Mouse (Mus musculus) heart, embryonic 10.5 days (tissue): ENCODE data around the gene Cpn2. TPM values are rescaled to one million over a fixed set of nuclear protein-coding genes. Genes with fewer than 3 reads are reported as not detected.
A peak's percentile ranks its signal among the peaks of the same experiment; 100 is the strongest.

Experiments
- DNase-seq: peaks from one replicate; pipeline ENCODE4 v3.0.0-alpha.2; 2017; ENCODE audit warnings: low spot score
- H3K27ac ChIP-seq: fragments of 300-500 bp; sonication (generic); 2 replicates; pipeline ENCODE4 v1.5.1; 2016; ENCODE audit warnings: mild to moderate bottlenecking
- H3K27me3 ChIP-seq: fragments of 300-500 bp; sonication (generic); 2 replicates; pipeline ENCODE4 v1.6.1; 2016; ENCODE audit warnings: mild to moderate bottlenecking; ENCODE audit not compliant: poor library complexity, insufficient read depth, severe bottlenecking
- H3K36me3 ChIP-seq: fragments of 300-500 bp; sonication (generic); 2 replicates; pipeline ENCODE4 v1.6.1; 2016; ENCODE audit warnings: mild to moderate bottlenecking, moderate library complexity
- H3K4me1 ChIP-seq: fragments of 300-500 bp; sonication (generic); 2 replicates; pipeline ENCODE4 v1.6.1; 2016; ENCODE audit warnings: mild to moderate bottlenecking
- H3K4me3 ChIP-seq: fragments of 300-500 bp; sonication (generic); 2 replicates; pipeline ENCODE4 v1.5.1; 2016; ENCODE audit warnings: mild to moderate bottlenecking, moderate library complexity
- H3K9me3 ChIP-seq: fragments of 300-500 bp; sonication (generic); 2 replicates; pipeline ENCODE4 v1.6.1; 2016; ENCODE audit warnings: mild to moderate bottlenecking, moderate library complexity
- WGBS: fragments of 180-500 bp; shearing (Covaris S2); methylation state at CpG from one replicate; pipeline ENCODE4 v1.1.7; 2016; 5-methylcytosine and 5-hydroxymethylcytosine counted together
- polyA plus RNA-seq: library from polyadenylated mRNA; unstranded; fragments of >200 nt; fragmentation: Nextera tagmentation; extraction: Ambion mirVana; gene quantifications from 2 replicates; pipeline ENCODE4 v1.2.1, GENCODE M21; 2016

Cpn2 gene
- polyA plus RNA-seq, 1 experiment from 2014 or later = 0.23 TPM

- H3K4me3 ChIP-seq = no peak overlapping the region
- H3K9me3 ChIP-seq = no peaks in the 10 kb centered on the region
- DNase-seq = no peak
- no peak overlapping the region for H3K27ac ChIP-seq
- H3K4me1 ChIP-seq = peaks cover 11% of the 10 kb centered on the region; the same call in 1 of the 2 replicates
- 74% methylated on average over 6 of the region's 6 CpGs for WGBS
- H3K27me3 ChIP-seq = peaks cover 8% of the 10 kb centered on the region; the same call in 1 of the 2 replicates
- no peaks in the 10 kb centered on the region for H3K36me3 ChIP-seq
These were observed 4.8 kb upstream of the Cpn2 start for GRCm38 (mm10) chr16:30271941-30272595.

GRCm38 (mm10) chr16:30271223-30271761, 4.0 kb upstream of the Cpn2 start:
- H3K27ac ChIP-seq = no peak overlapping the region
- H3K36me3 ChIP-seq = no peaks in the 10 kb centered on the region
- no peaks in the 10 kb centered on the region for H3K9me3 ChIP-seq
- WGBS = 49% methylated on average over 8 of the region's 8 CpGs
- DNase-seq = no peak
- peaks cover 11% of the 10 kb centered on the region; the same call in 1 of the 2 replicates for H3K4me1 ChIP-seq
- peaks cover 8% of the 10 kb centered on the region; the same call in 1 of the 2 replicates for H3K27me3 ChIP-seq
- no peak overlapping the region for H3K4me3 ChIP-seq

- WGBS = 82% methylated on average over 5 of the region's 5 CpGs
- Histone ChIP-seq H3K9me3 (no peaks in the 10 kb centered on the region), H3K4me1 (peaks cover 25% of the 10 kb centered on the region), H3K27ac (no peak overlapping the region), H3K27me3 (peaks cover 4% of the 10 kb centered on the region), H3K4me3 (no peak overlapping the region), H3K36me3 (no peaks in the 10 kb centered on the region)
- DNase-seq = no peak
These were observed 738 bp downstream of the Cpn2 start for GRCm38 (mm10) chr16:30266561-30266960.

GRCm38 (mm10) chr16:30265611-30266010, 1.7 kb downstream of the Cpn2 start:
- Histone ChIP-seq H3K9me3 (no peaks in the 10 kb centered on the region), H3K27ac (peak overlapping the region; percentile 6; the same call in 1 of the 2 replicates), H3K36me3 (no peaks in the 10 kb centered on the region), H3K4me1 (peaks cover 18% of the 10 kb centered on the region), H3K27me3 (peaks cover 5% of the 10 kb centered on the region), H3K4me3 (no peak overlapping the region)
- no peak for DNase-seq
- 64% methylated on average over 4 of the region's 4 CpGs for WGBS

- Histone ChIP-seq H3K27me3 (peaks cover 24% of the 10 kb centered on the region; the same call in 1 of the 2 replicates), H3K27ac (no peak overlapping the region), H3K4me3 (no peak overlapping the region), H3K4me1 (peaks cover 34% of the 10 kb centered on the region), H3K9me3 (no peaks in the 10 kb centered on the region), H3K36me3 (no peaks in the 10 kb centered on the region)
- DNase-seq = no peak
- WGBS = 73% methylated on average over 4 of the region's 4 CpGs
These were observed 4.1 kb downstream of the Cpn2 start for GRCm38 (mm10) chr16:30263156-30263555.

- WGBS = 1% methylated on average over 2 of the region's 2 CpGs
These were observed 4.6 kb downstream of the Cpn2 start for GRCm38 (mm10) chr16:30262664-30263063.

GRCm38 (mm10) chr16:30262157-30262556, 5.1 kb downstream of the Cpn2 start:
- Histone ChIP-seq H3K36me3 (no peaks in the 10 kb centered on the region), H3K4me1 (peaks cover 40% of the 10 kb centered on the region), H3K4me3 (no peak overlapping the region), H3K27ac (no peak overlapping the region), H3K9me3 (no peaks in the 10 kb centered on the region), H3K27me3 (peaks cover 27% of the 10 kb centered on the region; the same call in 1 of the 2 replicates)
- DNase-seq = no peak
- WGBS = 78% methylated on average over 10 of the region's 10 CpGs

More at GRCm38 (mm10) chr16:30262664-30263063, 4.6 kb downstream of the Cpn2 start:
- H3K27me3 ChIP-seq = peaks cover 27% of the 10 kb centered on the region; the same call in 1 of the 2 replicates
- H3K4me3 ChIP-seq = no peak overlapping the region
- peak; percentile 86 for DNase-seq
- H3K36me3 ChIP-seq = no peaks in the 10 kb centered on the region
- H3K4me1 ChIP-seq = peaks cover 39% of the 10 kb centered on the region
- no peaks in the 10 kb centered on the region for H3K9me3 ChIP-seq
- H3K27ac ChIP-seq = no peak overlapping the region

GRCm38 (mm10) chr16:30261341-30261740, 6.0 kb downstream of the Cpn2 start:
- no peaks in the 10 kb centered on the region for H3K9me3 ChIP-seq
- no peak overlapping the region for H3K27ac ChIP-seq
- peaks cover 27% of the 10 kb centered on the region; the same call in 1 of the 2 replicates for H3K27me3 ChIP-seq
- no peak overlapping the region for H3K4me3 ChIP-seq
- no peaks in the 10 kb centered on the region for H3K36me3 ChIP-seq
- DNase-seq = no peak
- WGBS = 84% methylated on average over 9 of the region's 9 CpGs
- peaks cover 38% of the 10 kb centered on the region for H3K4me1 ChIP-seq

GRCm38 (mm10) chr16:30260012-30260635, 7.2 kb downstream of the Cpn2 start:
- no peak for DNase-seq
- WGBS = 84% methylated on average over 15 of the region's 15 CpGs
- no peaks in the 10 kb centered on the region for H3K9me3 ChIP-seq
- H3K36me3 ChIP-seq = no peaks in the 10 kb centered on the region
- peaks cover 29% of the 10 kb centered on the region for H3K27me3 ChIP-seq
- no peak overlapping the region for H3K4me3 ChIP-seq
- H3K27ac ChIP-seq = 0 out of 2 replicates have a peak overlapping the region, but pooled peaks have one; percentile 29
- H3K4me1 ChIP-seq = peaks cover 32% of the 10 kb centered on the region

- 82% methylated on average over 10 of the region's 10 CpGs for WGBS
- Histone ChIP-seq H3K27me3 (peaks cover 31% of the 10 kb centered on the region), H3K4me3 (no peak overlapping the region), H3K36me3 (no peaks in the 10 kb centered on the region), H3K9me3 (no peaks in the 10 kb centered on the region), H3K27ac (no peak overlapping the region), H3K4me1 (peaks cover 30% of the 10 kb centered on the region)
- no peak for DNase-seq
These were observed 7.9 kb downstream of the Cpn2 start for GRCm38 (mm10) chr16:30259444-30259843.

GRCm38 (mm10) chr16:30258441-30258840, 8.9 kb downstream of the Cpn2 start:
- Histone ChIP-seq H3K27me3 (peaks cover 29% of the 10 kb centered on the region), H3K36me3 (no peaks in the 10 kb centered on the region), H3K27ac (no peak overlapping the region), H3K4me1 (peaks cover 26% of the 10 kb centered on the region), H3K4me3 (no peak overlapping the region), H3K9me3 (no peaks in the 10 kb centered on the region)
- 86% methylated on average over 7 of the region's 7 CpGs for WGBS
- DNase-seq = no peak

- peaks cover 24% of the 10 kb centered on the region for H3K4me1 ChIP-seq
- peaks cover 32% of the 10 kb centered on the region for H3K27me3 ChIP-seq
- no peaks in the 10 kb centered on the region for H3K36me3 ChIP-seq
- WGBS = 68% methylated on average over 9 of the region's 9 CpGs
- no peaks in the 10 kb centered on the region for H3K9me3 ChIP-seq
- no peak for DNase-seq
- H3K4me3 ChIP-seq = no peak overlapping the region
- no peak overlapping the region for H3K27ac ChIP-seq
These were observed 9.6 kb downstream of the Cpn2 start for GRCm38 (mm10) chr16:30257718-30258117.

- Histone ChIP-seq H3K9me3 (no peaks in the 10 kb centered on the region), H3K27me3 (peaks cover 45% of the 10 kb centered on the region), H3K27ac (no peak overlapping the region), H3K4me3 (no peak overlapping the region), H3K4me1 (peaks cover 24% of the 10 kb centered on the region), H3K36me3 (no peaks in the 10 kb centered on the region)
- WGBS = 69% methylated on average over 7 of the region's 7 CpGs
- no peak for DNase-seq
These were observed 12.2 kb downstream of the Cpn2 start for GRCm38 (mm10) chr16:30255061-30255460.
